Mouse (Mus musculus) fibroblast of lung, adult 2 months (primary cell): ENCODE measurements at regions not wholly inside any gene's neighbourhood (a gene's known extent, or its start where the extent isn't known, plus 50 kb on each side); places are given as distances from the start of the nearest gene placed in this dataset.

ENCODE experiments used
- DNase-seq: peaks from one replicate; pipeline ENCODE4 v3.0.0-alpha.2; 2011; ENCODE audit warnings: low read depth

DNA sequence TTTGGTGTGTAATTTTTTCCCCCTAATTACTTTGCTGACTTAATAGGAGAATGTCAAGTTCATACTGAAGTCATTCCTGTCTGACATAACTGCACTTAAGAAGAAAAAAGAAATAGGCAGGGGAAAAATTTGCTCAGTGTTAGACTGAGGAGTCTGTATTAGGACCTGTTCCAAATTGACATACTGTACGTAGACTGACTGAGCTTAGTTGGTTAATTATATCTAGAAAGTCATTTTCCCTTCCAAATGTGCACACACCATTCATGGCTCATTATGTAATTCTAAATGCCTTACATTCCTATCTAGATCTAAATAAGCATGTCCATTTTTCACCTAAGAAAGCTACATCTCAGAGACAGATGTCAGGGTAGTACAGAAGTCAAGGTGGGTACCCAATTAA is 435.6 kb upstream of the Htr2a start:
- no peak for DNase-seq

DNA sequence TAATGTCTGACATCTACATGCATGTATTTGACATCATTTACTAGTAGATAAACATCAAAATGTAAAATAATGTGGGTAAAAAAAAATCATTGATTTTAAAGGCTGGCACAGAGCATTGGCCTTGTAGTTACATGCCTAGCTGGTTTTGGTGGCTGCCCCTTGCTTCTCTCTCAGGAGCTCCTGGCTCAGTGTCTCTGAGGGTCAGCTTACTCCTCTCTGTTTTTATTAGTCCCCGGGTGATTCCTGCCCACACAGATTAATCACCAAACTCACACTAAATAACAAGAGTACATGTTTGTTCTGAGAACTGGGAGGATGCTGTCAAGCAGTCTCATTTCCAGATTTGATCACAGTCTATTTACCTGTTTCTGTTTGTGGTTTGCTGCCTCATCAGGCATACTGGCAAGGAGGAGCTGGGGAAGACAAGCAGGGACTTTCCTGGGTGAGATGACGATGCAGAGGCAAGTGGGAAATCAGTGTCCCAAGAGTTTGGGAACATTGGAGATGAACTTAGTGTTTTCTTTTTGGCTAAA is 422.7 kb upstream of the Htr2a start:
- no peak for DNase-seq

DNA sequence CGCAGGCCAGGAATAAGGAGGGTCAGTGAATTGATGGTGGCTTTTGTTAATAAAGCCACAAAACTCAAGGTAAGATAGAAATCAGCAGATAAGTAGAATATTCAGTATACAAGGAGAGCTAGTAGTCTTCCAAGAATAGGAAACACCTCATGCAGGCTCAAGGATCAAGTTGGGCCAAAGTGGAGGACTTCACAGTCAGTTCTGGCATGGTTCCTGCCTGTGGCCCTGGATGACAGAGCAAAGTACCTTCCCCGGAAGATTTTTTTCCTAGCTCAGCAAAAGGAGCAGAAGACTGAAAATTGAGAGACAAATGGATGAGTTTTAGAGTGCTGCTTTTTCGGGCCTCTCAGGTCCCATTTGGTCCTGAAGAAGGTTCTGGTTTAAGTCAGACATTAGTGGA is 420.9 kb upstream of the Htr2a start:
- no peak for DNase-seq

DNA sequence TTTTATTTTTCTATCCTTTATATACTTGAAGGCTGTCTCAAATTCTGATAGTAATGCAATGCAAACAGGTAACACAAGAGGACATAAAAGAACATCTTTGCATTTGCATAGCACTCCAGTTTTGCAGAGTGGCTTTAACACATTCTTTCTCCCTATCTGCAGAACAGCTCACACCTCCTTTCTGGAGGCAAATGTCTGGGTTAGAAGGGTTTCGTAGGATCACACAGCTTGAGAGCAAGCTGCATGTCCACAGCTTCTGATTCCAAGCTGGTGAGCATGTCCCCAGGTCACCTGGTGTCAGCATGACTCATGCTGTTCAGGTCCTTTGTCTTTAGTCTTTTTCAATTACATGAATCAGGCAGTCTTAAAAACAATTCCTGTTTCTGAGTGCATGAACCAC is 418.5 kb upstream of the Htr2a start:
- no peak for DNase-seq

DNA sequence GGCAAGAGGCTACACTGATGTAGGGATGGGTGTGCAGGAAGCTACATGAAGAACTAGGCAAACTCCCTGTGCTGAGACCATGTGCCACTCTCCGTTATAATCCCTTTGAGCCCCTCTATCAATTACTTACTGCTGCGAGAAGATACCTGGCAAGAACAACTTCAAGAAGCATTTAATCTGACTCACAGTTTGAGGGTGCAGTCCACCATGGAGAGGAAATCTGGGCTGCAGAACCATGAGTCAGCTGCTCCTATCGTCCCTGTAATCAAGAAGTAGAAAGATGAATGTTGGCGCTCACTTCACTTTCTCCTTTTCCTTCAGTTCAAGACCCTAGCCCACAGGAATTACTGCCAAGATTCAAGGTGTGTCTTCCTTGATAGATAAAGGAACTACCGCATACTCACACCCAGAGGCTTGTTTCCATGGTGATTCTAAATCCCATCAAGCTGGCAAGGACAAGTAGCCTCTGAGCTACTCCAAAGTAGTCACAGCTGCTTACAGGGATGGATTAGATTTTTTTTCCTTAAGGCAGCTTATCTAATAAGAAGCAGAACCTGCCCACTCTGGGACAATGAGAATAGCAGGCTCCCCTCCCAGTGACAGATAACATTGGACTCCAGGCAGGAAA is 411.0 kb upstream of the Htr2a start:
- DNase-seq, result no peak

DNA sequence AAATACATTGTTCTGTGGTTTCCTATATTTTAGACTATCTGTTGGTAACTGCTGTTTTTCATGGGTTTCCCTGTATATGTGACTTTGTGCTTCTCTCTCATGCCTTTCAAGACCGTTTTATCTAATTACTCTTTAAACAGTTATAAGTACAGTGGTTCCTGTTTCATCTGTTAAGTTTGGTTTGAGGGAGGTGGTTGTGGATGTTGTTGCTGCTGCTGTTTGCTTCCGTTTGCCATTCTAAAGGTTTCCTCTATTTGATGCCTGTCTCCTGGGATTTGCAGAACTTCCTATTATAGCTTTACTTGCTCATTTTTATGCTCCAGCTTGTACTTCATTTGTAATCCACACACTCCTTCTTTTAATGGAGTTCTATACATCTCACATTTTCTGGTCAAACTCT is 400.4 kb upstream of the Htr2a start:
- DNase-seq, result no peak

DNA sequence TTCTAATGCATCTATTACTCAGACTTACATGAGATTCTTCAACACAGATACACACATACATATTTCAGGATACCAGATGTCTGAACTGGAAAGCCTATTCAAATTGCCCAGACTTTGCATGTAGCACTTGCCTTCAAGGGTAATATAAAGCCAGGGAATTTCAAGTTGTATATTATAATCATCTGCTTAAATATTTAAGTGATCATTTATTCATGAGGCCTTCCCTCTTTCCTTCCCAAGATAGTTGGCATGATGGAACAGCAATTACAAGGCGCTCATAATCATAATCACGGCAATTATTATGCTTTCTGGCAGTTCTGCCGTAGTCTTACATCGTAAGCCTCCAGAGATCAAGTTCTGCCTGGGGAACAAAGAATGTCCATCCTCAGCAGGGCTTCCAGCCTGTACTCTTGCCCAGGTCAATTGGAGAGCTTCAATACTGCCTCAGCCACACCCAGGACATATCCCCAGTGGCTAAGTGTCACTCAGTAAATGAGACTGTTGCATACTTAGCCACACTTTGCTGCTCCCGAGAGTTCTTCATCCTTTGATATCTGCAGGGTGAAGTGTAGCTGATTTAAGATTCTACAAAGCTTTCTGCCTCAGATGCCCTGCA is 391.3 kb upstream of the Htr2a start:
- no peak for DNase-seq

DNA sequence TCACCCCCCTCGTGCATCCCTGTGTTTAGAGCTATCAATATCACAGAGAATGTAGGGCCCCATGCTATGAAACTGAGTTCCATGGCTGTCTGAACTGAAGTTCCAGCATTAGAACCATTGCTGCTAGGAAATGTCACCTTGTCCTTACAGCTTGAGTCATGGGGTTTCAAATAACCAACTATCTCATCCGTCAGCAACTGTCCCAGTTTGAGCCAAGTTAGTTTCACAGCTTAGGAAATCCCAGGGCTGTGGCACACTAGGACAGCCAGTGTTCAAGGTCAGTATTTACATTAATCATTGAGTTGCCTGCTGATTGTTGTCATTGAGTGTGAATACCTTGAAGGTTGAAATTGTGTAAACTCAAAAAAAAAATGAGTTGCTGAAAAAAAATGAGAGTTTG is 390.6 kb upstream of the Htr2a start:
- no peak for DNase-seq

DNA sequence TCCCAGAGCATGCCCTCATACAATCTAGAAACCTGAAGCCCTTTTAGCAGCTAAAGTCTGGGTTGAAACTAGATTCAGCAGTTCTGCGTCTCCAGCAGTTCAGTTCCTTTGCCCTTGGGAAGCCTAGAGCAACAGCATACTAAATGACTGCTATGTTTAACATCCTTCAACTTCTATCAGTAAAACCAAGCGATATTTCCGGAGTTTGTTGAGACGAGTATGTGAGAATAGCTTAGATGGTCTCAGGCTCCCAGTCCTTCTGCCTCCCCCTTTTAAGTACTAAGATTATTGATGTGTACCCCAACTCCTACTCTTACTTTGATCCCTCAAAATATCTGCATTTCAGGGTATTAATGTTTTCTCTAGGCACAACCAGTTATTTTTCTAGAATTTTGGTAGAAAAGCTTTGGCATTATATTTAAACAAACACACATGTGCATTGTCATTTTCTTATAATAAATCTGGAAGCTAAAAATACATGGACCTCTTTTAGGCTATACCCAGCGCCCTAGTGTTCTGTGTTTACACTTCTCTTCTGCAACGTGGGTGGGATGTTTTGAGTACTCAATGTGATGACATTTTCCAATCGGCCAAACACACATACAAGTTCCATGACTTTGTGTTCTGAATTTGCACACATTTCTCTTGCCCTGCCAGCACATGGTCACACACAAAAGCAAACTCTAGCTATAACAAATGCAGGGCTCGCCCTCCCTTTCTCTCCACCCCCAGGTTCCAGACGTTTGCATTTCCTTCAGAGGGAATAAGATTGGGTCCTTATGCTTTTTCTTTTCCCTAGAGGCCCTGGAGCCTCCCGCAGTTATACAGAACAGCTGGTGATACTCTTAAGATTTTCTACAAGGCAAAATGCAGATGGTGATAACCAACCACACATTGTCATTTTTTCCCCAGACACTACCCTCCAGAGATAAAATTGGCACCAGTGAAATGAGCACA is 388.2 kb upstream of the Htr2a start:
- DNase-seq, result no peak

DNA sequence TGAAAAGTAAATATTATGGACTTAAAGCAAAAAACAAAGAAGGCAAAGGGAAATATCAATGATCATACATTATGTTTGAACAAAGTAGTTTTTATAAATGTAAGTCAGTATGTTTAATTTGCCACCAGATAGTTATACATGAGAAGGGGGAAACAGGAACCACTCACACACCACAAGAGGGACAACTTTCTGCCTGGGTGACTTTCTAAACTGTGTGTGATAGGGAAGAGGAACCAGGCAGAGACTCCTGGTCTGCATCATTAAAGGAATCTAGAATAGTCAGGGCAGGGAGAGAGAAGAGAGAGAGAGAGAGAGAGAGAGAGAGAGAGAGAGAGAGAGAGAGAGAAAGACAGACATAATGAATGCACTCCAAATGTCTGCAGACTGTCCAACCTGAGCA is 385.6 kb upstream of the Htr2a start:
- no peak for DNase-seq

DNA sequence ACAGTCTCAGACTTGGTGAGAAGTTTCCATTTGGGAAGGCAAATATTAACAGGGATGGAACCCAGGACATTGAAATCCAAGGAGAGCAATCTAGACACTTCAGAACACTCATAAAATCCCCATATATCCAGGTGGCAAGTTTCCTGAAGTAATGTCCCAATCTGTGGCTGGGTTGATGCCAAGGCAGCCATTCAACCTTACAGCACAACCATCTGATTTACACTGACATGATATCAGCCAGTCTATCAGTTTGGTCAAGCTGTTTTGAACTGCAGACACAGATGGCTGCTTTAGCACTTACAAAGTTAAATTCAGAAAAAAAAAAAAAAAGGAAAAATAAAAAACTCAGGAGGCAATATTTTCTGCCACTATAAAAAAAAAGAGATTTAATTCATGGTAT is 381.2 kb upstream of the Htr2a start:
- DNase-seq, result no peak

DNA sequence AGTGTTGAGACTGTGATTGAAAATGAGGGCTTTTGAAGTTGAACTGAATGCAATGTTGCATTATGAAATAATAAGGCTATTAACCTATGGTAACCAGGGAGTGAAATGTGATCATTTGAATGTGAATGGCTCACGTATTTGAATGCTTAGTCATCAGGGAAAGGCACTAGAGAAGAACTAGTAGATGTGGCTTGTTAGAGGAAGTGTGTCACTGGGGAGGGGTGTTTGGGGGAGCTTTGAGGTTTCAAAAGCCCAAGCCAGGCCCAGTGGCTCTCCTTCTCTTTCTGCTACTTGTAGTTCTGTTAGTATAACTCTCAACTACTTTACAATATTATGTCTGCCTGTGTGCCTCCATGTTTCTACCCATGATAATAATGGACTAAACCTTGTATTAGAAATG is 373.6 kb upstream of the Htr2a start:
- DNase-seq, result no peak

DNA sequence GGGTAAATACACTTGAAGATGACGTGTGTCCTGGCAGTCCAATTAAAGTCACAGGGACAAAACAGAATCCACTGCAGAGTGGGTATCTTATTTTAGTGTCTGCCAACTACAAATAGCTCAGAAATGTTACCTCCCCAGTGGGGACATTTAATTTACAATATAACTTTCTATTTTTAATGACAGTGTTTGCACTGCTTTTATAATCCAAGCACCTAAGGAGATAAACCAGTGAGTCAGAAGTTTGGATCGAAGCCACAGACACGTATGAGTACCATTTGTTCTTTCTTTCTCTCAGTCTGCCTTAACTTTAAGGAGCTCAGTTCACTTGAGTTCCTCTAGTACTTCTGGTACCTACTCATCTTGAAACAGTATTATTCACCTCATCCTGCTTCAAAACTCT is 346.1 kb upstream of the Htr2a start:
- DNase-seq, result no peak

DNA sequence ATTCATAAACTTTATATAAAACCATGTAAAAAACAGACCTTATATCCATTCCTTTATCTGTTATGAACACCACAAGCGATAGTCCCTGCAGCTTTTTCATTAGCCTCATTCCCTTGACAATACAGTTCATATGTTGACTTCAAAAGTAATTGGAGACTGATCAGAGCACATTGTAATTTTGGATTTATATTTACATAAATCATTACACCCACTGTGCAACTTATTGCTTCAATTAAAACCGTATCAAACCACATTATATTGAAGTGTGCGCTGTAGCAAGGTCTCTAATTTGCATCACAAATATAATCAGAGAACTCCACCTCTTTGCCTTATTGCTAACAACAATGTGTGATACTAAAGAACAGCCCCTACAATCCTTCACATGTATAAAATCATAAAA is 336.2 kb upstream of the Htr2a start:
- no peak for DNase-seq

DNA sequence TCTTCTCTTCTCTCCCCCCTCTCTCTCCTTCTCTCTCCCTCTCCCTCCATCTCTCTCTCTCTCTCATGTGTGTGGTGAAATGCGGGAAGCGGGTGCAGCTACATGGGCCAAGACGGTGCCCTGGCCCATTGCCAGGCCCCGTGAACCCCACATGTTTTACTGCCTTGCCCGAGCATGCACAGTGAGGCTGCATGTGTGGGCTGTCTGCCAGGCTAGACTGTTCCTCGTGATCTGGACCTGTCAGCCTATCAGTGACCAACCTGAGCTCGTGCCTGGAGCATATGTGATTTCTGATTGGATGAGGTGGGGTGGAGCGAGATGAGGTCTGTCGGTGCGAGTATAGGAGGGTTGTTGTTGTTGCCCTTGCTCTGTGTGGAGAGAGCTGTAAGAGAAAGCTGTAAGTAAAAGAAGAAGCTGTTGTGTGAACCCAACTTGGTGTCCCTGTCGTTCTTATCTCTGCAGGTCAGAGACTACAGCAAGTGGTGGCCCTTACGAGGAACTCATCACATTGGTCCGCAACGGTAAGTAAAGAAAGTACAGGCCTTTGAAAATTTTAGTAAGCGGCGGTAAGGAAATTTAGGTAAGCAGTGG is 333.8 kb upstream of the Htr2a start:
- DNase-seq, result no peak

DNA sequence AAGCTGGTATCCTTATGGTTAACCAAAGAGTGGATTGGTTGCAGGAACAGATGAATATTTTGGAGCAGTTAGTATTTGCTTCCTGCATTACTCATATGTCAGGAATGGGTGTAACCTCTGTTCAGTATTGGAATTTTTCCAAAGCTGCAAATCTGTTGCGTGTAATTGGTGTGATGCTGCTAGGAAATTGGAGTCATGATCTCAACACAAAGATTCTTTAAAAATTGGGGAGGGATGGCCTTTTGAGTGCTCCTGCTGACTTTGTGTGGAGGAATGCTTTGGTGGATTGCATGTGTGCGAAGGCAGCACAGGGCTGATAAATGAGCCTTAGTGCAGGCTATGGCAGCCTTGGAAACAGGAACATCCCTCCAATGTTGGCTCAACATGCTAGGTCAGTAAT is 331.2 kb upstream of the Htr2a start:
- DNase-seq, result peak; percentile 40

DNA sequence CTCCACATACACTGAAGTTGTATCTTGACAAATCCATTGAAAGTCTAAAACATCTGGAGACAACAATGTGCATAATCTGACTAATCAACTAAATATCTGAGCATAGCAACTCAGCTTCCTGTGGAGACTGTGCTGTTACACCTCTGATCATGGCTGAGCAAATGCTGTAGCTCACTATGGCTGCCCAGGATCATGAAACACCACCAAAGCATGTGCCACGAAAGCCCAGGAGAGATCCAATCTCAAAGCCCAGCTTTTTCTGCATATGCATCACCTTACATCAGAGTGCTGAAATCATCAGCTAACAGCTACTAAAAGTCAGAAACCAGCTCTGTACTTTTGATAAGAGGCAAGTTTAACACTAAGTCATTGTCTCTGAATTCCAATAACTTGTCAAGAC is 313.3 kb upstream of the Htr2a start:
- no peak for DNase-seq

DNA sequence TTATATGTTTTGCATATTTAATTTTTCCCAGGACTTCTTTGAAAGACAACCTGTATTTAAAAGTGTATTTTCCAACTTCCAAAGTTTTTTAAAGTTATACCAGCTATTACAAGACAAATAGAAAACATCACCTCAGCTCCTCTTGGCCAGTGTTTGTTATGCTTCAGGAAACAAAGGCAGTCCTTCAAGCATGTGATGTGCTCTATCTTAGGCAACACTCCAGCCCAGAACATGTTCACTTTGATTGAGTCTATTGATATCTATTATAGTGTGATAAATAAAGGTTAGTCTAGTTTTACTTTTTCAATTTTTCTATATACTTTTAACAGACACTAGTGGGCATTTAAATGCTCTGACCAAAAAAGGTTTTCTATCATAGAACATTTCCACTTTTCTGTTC is 289.9 kb upstream of the Htr2a start:
- no peak for DNase-seq

DNA sequence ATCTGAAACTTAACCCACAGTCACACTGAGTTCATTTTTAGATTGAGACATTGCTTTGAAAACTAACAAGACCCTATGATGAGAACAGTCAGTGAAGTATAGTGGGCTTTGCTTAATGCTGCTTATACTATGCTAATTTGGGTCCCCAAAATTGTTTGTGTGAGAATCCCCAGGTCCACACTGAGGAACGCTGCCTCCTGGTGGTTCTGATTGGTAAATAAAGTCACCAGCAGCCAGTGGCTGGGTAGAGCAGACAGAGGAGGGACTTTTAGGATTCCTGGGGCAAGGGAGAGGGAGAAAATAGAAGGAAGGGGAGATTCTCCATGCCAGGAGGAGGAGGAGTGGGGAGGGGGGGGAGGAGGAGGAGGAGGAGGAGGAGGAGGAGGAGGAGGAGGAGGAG is 288.4 kb upstream of the Htr2a start:
- no peak for DNase-seq

DNA sequence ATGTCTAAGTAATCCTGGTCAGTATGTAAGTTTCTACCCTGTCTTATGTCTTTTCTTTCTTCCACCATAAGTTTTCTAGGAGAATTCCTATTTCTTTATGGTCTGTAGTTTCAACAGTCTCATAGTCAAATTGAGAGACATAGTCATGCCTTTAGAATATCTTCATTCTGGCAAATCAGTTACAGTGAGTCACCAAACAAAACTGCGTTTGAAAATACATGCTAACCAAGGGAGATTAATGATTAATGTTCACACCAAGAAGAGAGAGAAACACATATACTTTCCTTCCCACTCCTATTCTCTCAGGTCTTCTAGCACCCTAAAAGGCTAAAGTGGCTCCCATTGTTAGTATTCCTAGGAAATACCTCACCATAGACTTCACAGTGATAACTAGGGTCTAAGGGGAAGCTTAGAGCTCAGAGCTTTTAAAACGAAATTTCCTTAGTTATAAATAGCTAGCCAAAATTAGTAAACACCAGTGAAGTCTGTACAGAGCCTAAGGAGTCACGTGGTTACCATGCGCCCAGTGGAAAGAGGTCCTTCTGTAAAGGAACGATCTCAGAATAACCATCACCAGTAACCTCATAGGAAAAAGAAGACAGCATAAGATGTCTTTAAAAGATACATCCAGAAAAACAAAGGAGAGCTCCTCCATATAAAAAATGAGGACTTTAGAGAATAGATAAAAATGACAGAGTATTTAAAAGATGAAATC is 281.8 kb upstream of the Htr2a start:
- no peak for DNase-seq

DNA sequence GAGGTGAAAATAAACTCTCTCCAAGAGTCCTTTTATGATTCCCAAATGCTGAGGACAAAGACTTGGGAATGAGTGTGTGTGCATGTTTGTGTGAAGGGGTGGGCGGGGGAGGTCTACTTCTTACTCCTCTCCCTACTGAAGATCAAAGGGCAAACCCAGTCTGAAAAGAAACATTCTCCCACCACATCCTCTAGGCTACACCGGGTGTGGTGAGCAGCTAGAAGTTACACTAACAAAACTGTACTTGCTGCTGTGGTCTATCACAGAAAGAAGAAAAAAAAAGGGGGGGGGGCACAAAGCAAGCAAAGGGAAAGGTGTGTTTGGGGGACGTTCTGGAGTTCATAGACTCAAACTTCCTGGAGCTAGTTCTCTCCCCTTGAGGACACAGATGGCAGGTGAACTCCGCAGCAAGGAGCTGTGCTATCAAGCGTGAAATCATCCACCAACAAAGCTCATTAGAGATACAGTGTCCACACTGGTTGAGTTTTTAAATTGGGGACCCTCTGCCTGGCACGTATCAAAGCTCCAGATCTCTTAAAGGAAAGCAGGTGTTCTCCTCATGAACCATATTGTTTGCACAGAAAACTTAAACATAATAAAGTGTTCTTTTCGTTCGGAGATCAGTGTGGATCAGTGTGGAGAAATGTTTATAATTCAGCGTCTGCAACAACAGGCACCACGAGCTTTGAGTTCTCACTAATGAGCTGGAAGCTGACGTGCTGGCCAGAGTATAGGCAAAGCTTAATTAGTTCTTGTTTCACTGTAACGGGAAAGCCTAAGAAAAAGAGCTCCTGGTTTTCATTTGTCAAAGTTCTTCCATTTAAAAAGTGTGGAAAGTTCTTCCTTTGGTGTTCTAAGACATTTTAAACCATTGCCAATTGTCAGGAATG is 280.7 kb upstream of the Htr2a start:
- DNase-seq, result no peak
